Mouse (Mus musculus): ENCODE measurements at regions not wholly inside any gene's neighbourhood (a gene's known extent, or its start where the extent isn't known, plus 50 kb on each side); places are given as distances from the start of the nearest gene placed in this dataset.
A peak's percentile ranks its signal among the peaks of the same experiment; 100 is the strongest.

- no peak for DNase-seq
Measured at GRCm38 (mm10) chr9:122629171-122629904, 117.8 kb upstream of the Topaz1 start.

DNA sequence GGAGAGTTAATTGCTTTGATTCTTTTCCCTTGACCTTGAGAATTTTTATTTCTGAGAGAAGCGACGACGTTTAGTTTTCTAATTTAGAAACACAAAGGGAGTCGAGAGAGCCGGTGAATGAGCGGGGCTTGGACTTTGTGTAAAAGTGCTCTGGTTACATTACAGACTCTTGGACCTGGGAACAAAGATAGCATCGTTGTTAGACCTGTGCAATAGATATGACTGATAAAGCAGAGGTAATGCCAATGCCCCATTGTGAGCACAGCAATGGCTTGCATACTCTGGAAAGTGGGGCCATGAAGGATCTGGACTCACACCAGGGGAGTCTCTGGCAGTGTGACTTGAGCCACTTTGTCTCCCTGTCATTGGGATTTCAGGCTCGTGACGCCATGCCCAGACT, 115.4 kb upstream of the Topaz1 start:
- DNase-seq = no peak

- DNase-seq = no peak
Measured at GRCm38 (mm10) chr9:122633484-122633883, 113.7 kb upstream of the Topaz1 start.

- DNase-seq = no peak
Measured at GRCm38 (mm10) chr9:122635138-122635964, 111.8 kb upstream of the Topaz1 start.

DNA sequence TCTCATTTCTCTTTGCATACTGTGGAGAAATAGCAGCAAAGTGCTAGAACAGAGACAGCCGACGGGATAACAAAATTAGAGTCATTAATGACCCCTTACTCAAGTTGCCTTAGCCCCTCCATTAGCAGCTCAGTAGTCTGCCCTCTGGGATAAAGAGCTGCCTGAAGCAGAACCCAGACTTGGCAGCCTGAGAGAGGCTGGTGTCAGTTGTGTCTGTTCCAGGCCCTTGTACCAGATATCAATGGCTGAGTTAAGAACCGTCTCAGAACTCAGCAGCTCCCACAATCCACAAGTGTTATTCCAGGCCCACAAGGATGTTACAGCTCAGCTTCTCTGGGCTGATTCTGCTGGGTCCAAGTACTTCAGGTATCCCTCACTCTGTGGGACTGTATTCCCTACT, 109.6 kb upstream of the Topaz1 start:
- no peak for DNase-seq

GRCm38 (mm10) chr9:122639239-122639638, 107.9 kb upstream of the Topaz1 start:
- no peak for DNase-seq

DNA sequence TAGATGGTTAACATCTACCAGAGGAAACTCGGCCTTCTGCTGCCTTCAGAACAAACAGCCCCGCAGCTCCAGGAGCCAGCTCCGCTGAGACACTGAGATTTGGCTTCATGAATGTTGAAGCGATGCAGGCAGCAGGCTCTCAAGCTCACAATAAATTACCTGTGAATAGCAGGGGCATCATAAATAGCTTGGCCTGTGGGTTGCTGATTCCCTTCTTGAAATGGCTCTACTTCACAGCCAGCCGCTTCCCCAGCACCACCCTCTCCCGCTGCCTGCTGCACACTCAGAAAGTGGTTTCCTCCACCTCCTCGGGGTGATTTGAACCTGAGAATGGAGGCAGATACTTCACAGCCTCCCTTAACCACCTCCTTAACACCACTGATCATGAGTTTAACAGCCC, 104.2 kb upstream of the Topaz1 start:
- DNase-seq = no peak

DNA sequence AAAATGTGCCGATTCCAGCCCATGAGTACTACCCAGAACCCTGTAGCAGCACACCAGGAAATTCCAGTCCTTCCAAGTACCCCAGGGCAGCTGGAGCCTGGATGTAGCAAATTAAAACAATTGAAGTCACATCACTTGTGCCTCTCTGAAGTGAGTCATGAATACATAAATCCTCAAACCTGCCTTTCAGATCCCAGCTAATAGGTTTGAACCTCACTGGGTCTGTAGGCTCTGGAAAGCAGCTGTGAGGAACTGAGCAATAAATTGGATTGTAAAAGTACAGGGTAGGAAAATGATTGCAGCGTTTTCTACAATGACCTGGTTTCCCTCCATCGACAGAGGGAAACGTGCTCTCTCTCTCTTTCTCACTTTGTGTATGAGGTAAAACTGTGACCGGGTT, 101.6 kb upstream of the Topaz1 start:
- DNase-seq = no peak

DNA sequence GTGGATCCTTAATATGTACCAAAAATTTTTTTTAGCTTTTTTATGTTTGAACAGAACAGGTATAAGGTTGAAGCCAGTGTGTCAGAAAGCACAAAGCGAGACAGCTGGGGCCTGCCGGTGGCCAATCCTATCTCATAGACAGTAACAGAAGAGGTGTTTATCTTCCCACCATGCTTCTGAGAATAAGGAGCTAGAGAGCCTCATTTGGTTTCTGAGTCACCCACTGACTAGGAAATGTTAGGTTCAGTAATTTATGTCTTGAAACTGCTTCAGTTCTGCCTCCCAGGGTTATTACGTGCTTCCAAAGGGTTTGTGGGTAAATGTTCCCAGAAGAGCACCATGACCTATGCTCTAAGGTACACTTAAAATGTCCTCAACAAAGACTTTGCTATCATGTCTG, 96.3 kb upstream of the Topaz1 start:
- DNase-seq = no peak

DNA sequence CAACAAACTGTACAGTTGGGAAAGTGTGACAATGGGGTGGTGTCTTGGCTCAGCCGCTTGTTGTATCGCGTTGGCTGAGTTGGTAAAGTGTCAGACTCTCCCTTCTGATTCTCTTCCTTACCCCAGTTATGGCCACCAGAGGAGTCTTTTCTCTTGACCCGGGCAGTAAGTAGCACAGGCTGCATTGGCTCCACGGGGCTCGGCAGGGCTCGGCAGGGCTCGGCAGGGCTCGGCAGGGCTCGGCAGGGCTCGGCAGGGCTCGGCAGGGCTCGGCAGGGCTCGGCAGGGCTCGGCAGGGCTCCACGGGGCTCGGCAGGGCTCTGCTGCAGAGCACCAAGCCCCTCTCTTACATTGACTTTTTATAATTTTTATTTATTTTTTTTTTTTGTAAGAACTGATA, 91.6 kb upstream of the Topaz1 start:
- no peak for DNase-seq

DNA sequence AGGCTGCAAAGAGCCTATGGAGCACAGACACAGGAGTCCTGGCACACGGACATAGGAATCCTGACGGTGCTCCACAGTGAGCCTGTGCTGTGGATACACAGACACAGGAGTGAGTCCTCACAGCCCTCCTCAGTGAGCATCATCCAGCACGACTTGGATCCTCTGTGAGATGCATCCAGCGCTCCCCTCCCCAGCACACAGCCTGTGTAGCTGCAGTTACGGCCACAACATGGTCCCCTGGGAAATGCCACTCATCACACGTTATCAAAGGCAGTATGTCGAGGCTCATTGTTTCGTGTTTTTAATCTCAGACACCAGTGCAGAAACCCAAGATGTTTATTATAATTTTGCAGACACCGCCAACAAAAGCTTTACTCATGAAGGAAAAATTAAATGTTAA, 87.1 kb upstream of the Topaz1 start:
- DNase-seq = no peak

DNA sequence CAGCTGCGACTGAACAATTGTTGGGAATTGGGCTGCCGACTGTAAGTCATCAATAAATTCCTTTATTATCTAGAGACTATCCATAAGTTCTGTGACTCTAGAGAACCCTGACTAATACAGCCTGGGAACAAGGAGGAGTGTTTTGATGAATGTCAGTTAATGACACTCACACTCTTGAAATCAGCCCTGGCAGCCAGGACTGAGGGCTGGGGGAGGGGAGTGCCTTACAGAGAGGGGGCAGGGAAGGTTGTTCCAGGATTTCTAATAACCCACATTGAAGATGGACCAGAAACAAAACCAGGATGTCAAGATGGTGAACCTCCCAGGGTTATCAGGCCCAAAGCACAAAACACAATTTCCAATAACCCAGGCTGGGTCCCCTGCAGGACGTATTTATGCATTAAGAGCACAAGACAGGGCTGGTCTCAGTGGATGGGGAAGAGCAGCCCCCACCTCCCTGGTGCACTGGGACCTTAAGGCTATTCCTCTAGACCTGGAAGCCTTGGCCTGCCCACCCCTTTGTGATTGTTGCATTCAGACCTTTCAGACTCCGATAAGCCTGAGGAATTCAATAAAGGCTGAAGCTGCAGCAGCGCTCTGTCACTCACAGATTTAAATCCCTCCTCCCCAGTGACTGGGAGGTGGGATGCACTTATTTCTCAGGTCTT, 80.0 kb upstream of the Topaz1 start:
- peak; percentile 35 for DNase-seq

GRCm38 (mm10) chr9:122667646-122667981, 79.5 kb upstream of the Topaz1 start:
- DNase-seq = no peak

DNA sequence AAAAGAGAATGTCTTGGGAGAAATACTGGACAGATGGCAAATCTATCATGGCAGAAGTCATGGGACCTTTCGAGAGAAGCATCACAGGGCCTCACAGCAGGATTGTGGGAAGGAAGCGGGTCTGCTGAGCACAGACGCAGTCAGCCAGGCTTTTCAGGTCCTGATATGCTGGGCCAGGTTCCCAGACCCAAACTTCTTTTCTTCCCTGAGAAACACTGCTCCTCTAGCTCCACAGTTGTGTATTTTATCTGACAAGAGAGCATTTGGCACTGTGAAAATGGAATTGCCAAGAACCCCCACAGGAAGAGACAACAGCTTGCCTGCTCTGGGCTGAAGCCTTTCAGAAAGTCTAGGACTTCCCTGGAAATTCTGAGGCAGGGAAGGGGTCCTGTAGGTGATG, 73.4 kb upstream of the Topaz1 start:
- no peak for DNase-seq

- DNase-seq = no peak
Measured at GRCm38 (mm10) chr9:122678001-122678696, 69.0 kb upstream of the Topaz1 start.

DNA sequence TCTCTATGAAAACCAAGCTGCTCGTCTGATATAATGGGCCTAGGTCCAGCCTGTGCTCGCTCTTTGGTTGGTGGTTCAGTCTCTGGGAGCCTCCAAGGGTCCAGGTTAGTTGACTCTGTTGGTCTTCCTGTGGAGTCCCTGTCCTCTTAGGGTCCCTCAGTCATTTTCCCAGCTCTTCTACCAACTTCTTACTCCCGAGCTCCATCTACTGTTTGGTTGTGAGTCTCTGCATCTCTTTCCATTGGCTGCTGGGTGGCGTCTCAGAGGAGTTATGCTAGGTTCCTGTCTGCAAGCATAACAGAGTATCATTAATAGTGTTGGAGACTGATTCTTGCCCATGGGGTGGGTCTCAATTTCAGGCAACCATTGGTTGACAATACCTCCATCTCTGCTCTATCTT, 60.0 kb upstream of the Topaz1 start:
- peak; percentile 65 for DNase-seq

- peak; percentile 40 for DNase-seq
Measured at GRCm38 (mm10) chr9:122691879-122692278, 55.3 kb upstream of the Topaz1 start.

GRCm38 (mm10) chr9:122695724-122696123, 51.4 kb upstream of the Topaz1 start:
- DNase-seq = no peak
